Mouse (Mus musculus): Measurements from ENCODE around the gene A830031A19Rik.

Gene A830031A19Rik

DNA sequence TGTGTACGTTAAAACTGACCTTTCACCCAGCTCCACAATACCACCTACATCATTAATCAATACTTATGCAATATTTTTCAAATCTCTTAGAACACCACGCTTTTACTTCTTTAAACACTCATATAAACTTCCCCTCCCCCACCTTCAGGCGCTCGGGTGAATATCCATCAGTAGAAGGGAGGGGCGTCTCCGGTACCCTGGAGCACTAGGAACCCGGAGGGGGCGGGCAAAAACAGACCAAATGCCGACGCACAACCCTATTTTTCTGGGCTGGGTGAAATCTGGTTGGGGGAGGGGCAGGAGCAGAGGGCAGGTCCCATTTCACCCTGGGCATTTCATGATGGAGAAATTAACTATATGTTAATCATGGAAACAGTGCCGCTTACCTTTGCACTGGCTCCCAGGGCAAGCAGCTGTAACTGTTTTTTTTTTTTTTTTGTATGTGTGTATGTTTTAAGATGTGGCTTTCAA, at the start of gene A830031A19Rik:
TSS of gene A830031A19Rik (minus strand) at position 421 of the 471 bp plus-strand sequence.
- no peak for DNase-seq (ENCODE audit: low spot score)

DNA sequence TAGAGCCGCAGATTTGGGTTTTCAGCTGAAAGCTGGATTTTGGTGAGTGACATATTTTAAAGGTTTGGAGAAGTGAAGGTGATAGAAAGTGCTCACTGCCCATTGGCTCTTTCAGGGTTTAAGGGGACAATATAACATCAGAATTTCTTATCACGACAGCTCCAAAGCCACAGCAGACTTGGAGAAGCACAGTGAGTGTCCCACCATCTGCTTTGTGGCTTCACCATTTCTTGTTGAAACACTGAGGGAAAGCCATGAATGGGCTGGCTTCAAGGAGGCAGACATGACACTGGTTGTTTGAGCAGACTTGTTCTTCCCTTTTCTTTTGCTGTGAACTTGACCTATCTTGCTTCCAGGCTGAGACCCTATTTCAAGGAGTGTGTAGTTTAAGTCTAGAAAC, 49.1 kb upstream of the A830031A19Rik start:
- DNase-seq (ENCODE audit: low spot score) = no peak

DNA sequence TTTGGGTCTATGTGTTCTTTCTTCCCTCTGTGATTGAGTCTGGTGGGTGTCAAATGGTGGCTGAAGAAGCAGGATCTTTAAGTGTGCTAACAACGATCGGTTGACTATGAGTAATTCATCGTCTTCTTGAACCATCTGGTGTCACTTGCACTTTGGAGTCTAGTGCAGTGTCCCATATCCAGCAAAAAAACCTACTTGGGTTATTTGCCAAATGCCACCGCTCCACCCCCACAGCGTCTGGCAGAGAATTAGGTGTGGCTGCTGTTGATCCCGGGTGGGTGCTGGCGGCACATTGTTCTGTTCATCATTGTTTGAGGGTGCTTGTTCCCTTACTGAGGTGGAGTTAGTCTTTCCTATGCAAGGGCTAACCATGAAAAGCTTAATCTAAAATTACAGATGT, 48.0 kb upstream of the A830031A19Rik start:
- DNase-seq (ENCODE audit: low spot score) = no peak

DNA sequence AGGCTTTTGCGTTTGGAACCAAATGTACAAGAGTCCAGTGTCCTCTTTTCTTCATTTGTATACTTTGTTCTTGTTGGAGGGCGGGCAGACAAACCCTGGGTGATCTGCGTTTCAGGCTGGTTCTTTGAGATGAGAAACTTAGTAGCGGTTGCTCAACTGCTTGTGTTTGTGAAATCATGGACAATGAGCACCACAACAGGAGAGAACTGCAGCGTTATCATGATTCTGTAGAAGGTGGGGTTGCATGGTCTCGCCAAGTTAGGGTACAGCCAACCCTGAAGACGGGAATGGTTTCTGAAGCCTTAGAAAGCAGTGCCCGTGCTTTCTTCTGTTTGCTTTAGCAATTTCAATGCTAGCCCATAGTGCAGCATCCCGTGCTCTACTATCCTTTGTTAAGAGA, 46.3 kb upstream of the A830031A19Rik start:
- no peak for DNase-seq (ENCODE audit: low spot score)

DNA sequence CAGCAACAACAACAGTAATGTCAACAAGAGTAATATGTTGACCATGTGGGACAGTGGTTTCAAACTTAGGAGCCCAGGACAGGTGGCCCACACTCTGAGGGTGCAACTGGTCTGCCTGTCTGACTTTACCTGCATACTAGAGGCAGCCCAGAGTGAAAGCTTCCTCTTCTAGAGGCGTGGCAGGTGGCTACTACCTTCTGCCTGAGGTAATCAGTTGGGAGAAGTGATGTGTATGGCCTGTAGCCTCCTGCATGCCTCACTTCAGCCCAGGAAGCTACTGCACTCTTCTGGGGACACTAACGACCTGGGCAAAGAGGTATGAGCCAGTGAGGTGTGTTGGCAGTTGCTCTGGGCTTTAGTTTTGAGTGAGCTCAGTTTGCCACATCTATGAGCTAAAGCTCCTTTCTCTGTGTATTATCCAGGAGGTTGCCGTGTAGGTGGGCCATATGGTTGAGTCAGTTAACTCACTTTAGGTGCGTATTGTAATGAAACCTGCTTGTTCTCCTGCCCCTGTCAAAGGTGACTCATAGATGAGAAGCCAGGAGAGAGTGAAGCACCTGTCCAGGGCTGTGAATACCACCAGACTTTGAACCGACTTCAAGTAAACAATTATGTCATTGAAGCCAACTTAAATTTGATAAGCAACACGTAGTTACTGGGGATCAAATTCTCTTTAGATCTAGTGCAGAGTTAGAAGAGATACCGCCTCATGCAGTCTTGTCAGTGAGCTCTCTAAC, 41.9 kb upstream of the A830031A19Rik start:
- DNase-seq (ENCODE audit: low spot score) = no peak

DNA sequence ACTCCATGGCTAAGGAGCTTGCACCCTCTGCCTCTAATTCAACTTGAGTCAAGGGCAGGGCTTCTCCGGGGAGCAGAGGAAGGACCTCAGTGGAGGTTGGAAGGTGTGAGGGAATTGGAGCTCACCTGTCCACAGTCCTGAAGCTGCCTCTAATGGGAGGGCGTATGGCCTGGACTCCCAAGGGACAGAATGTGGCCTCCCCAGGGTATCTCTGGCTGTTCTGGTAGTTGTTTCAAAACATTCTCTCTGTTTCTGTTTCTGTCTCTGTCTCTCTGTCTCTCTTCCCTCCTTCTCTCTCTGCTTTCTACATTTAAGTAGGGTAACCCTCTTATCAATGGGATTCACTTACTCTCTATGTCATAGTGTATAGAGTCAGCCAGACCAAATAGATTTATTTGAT, 41.2 kb upstream of the A830031A19Rik start:
- DNase-seq (ENCODE audit: low spot score) = no peak

DNA sequence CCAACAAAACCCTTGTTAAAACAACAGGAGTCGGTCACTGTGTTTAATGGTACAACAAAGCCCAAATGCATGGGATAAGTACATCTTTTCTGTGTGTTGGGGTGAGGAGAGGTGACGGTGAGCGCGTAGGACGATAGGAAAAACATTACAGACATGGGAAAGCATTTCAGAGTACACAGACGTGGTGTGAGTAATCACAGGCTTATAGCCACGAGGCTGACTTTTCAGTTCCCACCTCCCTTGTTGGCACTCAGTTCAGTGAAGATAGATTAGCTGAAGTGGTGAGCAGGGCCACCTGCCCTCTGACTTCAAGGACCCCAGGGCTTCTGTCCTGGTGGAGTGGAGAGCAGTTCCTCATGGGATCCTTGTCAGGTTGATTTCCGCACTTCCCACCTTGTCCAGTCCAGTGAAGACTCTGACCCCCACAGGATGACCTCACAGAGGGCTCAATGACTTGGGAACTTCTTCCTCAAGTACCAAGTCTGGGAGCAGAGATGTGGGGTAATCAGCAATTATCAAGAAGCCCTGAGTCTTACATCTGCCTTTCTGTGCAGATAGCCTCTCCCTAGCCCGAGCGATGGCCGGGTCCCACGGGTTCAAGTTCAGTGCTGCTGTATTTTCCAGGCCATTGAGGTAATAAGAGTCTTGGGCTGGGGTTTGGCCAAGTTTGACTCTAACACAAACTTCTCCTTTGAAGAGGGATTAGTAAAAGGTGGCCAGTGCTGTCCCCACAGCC, 40.3 kb upstream of the A830031A19Rik start:
- DNase-seq (ENCODE audit: low spot score) = no peak

DNA sequence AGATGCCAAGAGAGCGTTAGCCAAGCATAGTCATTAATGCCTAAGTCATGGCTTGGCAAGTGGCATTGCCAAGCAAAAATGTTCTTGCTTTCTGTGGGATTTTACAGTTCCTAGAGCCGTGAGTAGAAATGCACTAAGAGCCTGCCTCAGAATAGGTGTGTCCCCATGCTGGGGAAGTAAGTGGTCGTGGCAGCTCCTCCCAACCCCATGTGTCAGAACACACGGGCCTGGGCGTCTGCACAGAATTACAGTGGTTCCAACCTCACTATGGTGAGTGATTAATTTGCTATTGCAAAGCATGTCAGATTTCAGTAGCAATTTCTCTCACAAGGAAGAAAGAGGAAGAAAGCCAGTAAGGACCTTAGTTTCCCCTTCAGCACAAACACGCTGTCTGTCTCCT, 36.9 kb upstream of the A830031A19Rik start:
- DNase-seq (ENCODE audit: low spot score) = no peak

DNA sequence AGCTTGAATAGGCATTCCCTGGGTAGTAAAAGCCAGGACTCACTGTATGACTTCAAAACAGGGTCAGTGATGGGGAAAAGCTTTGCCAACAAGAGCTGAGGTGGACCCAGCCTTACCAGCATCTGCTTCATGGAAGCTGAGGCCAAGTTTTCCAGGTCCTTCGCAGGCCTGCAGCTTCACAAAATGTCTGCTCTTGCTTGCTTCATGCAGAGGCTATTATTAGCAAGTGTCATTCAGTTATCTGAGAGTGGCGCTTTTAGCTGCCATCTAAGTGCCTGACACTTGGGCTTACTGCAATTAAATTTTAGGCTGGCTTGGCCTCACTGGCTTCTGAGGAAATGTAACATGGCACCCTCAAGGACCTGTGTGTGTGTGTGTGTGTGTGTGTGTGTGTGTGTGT, 35.3 kb upstream of the A830031A19Rik start:
- DNase-seq (ENCODE audit: low spot score) = no peak

DNA sequence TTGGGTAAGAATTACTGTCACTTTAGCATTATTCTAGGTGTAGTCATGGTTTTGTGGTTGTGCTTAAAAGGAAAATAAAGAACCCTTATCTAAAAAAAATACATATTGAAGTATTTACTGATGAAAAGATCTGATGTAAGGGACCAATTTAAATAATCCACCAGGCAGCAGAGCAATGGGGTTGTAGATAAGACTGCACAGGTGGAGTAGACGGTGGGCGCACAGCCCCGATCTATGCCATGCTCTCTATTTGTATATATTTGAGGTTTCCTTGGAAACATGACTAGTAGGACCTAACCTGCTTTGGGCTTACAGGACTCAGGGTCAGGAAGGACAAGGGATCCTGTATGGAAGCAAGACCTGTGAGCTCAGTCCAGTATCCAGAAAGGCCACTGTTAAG, 34.5 kb upstream of the A830031A19Rik start:
- no peak for DNase-seq (ENCODE audit: low spot score)

DNA sequence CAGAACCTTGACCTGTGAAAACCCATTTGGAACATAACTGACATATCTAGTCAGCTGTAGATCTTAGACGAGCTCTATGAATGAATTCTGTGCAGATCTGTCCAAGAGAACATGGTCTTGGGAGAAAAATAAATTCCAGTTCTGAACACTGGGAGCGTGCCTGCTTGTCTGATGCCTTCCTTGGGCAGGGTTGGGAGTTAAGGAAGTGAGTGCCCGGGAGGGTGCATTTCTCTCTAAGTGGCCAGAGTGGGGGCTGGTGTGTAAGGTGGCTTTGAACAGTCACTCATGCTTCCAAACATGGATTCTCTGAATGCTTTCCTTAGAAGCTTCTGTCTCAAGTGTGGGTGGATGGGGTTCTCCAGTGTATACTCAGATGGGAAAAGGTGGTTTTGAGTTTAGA, 34.1 kb upstream of the A830031A19Rik start:
- DNase-seq (ENCODE audit: low spot score) = no peak

DNA sequence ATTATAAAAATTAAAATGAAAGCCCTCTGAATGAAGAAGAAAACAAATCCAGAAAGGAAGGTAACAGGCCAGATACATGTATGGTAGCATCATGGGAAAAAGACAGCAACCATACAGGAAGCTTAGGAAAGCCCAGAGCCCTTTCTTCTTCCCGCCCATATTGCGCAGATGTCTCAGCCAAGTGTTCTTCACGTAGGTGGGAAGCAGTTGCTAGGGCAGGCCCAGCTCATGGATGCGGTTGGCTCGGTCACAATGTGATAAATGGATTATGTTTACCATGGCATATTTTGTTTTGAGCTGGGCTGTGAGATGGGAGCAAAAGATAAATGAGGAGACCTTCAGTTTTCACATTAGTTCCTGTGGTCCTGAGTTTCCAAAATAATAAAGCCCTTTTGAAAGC, 32.6 kb upstream of the A830031A19Rik start:
- no peak for DNase-seq (ENCODE audit: low spot score)

DNA sequence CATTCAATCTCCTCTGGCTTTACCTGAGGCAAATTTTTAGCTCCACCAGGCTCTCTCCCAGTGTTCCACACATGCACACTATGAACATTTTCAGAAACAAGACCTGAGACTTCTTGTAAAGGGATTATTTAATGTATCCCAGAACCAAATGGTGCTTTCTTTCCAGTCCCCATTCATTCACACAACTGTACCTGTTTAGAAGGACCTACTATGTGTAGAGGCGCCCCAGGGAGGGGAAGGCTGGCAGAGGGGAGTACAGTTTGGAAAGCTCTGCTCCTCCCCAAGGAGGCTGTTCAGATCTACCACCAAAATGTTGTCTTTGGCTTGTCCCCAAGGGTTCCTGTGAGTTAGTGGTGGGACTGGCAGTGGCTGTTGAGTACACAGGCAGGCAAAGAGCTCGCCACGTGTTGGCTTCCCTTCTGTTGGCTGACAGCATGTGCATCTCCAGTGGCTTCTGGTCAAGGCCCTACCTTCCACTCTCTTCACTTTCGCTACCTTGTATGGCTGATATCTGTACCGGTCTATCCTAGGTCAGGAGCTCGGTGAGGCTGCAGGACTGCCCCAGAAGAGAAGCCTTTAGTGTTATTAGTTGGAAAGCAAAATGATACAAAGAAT, 28.4 kb upstream of the A830031A19Rik start:
- DNase-seq (ENCODE audit: low spot score) = no peak

DNA sequence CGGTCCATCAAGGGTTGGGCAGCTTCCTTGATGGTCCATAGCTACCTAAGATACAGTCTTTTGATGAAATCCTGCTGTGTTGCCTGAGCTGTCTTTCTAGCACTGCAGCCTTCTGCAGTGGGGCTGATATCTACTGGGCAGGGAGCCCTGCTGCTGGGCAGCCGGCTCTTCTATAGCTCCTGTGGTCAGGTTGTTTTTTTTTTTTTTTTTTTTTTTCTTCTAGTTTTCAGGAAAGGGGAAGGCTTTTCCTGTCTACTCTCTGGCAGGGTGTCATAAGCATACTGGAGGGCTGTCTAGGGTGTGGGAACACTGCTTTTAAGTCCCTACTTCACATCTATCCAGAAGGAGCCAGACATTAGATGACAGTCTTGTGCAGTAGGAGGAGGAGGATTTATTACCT, 27.5 kb upstream of the A830031A19Rik start:
- no peak for DNase-seq (ENCODE audit: low spot score)

DNA sequence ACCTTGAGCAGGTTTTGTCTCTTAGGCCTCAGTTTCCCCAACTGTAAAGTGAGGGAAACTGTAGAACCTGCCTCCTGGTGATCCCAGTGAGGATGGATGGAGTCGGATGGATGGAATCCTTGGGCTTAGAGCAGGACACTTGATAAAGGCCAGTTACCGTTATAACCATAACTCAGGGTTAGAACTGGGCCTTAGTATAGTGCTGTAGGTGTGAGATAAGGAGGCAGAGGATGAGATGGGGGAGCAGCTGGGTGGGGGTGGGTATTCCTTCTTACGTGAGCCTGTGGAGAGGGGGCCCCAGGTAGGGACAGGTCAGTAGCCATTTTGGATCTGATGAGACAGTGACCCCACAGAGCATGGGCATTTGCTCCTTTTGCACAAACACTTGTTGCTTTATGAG, 26.8 kb upstream of the A830031A19Rik start:
- no peak for DNase-seq (ENCODE audit: low spot score)

DNA sequence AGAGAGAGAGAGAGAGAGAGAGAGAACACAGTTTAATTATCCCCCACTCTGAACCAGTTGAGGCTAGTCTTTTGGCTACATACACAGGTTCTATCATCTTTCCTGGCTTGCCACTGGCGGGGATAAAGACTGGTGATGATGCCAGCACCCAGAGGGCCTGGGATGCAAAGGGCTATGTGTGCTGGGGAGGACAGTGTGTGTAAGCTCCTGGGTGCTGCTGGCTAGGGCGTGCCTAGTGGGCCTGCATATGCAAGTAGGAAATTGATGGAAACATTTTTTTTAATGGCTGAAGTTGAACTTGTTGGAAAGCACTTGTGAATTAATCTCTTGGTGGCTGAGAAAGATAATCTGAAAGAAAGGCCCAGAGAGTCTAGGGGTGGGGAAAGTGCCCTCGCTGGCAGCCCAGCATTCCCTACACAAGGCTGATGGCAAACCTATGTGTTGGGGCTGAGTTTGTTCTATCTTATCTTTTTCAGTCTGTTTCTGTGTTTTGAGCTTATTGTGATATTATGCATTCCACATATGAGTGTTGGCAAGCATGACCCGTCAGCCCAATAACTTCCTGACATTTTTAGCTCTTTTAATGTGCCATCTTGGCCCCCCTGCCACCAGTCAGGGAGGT, 25.7 kb upstream of the A830031A19Rik start:
- DNase-seq (ENCODE audit: low spot score) = no peak

DNA sequence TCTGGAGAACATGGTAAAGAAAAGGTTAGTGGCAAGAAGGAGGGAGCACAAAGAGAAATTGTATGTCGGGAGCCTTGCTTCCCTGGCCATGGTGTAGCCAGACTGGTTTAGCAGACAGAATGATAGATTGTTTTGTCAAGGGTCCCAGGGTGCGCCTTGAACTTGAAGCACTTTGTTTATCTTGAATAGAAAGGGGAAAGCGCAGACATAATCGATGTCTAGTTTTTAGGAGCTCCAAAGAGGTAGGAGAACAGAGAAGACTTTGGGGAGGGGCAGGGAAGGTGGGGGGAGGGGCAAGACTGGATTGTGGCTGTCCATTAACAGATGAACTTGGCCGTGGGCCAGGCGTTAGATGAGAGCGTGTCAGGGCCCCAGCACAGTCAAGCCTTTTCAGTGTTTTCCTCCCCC, 25.0 kb upstream of the A830031A19Rik start:
- DNase-seq (ENCODE audit: low spot score) = no peak

DNA sequence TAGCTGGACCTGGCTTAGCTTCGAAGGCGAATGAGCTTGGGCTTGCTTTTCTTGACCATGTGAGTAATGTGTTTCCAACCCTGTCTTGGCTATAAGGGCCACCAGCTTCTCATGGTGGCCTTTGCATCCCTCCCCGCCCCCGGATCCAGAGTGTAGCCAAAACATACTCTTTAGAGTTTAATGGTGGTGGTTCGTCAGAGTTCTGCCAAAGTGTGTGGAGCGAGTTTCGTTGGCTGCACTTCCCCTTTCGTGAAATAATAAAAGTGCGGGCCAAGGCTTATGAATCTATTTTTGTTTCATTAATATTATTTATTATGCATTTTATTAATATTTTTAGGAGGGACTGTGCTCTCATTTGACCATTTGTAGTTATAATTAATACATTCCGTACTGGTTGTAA, 24.4 kb upstream of the A830031A19Rik start:
- no peak for DNase-seq (ENCODE audit: low spot score)

DNA sequence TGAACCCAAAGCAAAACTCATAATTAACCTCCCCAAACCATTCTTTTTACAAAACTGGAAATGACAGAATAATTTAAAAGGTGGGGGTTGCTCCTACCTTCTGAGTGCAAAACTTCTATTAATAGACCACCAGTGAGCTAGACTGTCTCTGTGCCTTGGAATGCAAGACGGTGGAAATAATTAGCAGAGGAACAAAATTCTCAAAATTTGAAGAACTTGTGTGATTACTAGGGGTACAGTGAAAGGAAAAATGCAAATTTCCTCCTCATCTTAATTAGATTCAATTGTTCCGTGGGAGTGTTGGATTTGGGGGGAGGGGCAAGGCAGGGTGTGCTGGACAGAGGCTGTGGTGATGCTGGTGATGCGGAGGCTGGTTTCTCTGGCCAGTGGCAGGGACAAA, 23.8 kb upstream of the A830031A19Rik start:
- no peak for DNase-seq (ENCODE audit: low spot score)

DNA sequence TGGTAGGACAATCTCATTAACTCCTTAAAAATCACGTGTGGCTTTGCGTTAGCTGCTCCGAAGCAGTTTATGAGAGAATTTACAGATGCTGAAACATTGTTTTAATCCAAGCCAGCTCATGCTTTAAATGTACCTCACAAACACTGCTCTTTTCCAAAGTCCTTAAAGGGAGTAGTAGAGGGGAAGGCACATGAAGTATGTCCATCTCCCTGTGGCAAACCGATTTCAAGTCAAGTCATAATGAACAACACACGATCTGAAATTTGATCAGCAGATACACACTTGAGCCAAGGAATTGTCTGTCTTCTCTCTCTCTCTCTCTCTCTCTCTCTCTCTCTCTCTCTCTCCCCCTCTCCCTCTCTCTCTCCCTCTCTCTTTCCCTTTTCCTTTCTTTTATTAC, 23.2 kb upstream of the A830031A19Rik start:
- DNase-seq (ENCODE audit: low spot score) = no peak

DNA sequence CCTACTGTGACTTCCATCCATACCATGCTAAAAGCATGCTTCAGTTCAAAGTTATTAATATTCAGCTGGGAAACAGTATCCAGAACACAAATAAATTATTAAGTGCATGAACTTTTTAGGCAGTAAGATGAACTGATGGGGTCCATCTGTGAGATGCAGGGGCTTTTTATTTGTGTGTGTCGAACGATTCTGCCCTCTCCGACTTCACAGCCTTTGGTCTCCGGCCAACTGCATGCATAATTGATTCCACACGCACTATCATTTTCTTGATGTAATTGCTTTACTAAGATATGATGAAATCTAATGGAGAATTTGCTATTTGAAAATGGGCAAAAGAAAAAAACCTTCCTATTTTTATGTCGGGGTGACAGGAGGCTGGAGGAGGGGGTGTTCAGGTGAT, 22.2 kb upstream of the A830031A19Rik start:
- DNase-seq (ENCODE audit: low spot score) = no peak

DNA sequence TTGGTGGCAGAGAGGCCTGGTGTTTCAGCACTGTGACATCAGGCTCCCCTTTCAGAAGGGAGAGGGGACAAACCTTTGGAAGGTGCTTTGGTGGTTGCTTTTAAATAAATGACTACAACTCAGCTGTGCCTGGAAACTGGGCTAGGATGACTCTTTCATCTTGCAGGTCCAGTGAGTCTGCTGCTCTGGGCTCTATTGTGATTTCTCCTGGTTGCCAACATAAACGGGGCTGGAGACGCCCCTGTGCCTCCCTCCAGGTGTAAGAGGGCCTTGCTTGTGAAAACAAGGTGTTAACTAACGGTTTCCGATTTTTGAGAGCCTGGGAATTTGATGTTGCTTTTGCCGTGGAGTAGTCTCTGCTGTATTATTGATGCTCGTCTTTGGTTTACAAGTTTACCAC, 21.6 kb upstream of the A830031A19Rik start:
- DNase-seq (ENCODE audit: low spot score) = no peak

Data from MN1 (cell line).